Mouse (Mus musculus): ENCODE measurements around the gene Drg2.
A peak's percentile ranks its signal among the peaks of the same experiment; 100 is the strongest.
"Not testable (repeated sequence)": the region's sequence is repeated elsewhere in the genome, so short reads cannot be mapped to it uniquely, and the experiment has no call there.

Gene Drg2

DNA sequence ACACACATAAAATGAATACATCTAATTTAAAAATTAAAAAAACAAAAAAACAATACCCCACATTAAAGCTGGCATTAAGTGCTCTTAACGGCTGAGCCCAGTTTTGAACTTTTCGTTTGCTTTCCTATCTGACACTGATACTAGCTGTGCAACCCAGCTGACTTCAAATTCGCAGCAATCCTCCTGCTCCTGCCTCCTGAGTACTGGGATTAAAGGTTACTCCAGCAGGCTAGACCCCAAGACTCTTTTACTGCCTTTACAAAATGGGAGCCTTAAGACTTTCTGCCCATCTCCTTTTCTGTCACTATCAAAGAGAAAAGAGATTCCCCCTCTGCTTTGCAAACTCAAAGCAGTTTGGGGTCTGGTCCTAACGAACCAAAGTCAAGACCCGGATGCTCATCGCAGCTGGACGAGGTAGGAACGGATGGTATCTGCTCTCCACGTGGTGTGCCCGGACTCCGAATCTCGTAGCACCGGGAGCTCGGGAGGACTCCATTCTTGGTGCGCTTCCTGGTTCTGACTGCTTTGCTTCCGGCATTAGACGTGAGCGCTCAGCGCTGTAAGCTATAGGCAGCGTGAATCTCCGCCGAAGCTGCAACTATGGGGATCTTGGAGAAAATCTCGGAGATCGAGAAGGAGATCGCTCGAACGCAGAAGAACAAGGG, at the start of gene Drg2:
Gene Drg2 (plus strand): TSS at position 512 of the 665 bp plus-strand sequence.
- DNase-seq (ENCODE audit: low spot score), result peak; percentile 98

DNA sequence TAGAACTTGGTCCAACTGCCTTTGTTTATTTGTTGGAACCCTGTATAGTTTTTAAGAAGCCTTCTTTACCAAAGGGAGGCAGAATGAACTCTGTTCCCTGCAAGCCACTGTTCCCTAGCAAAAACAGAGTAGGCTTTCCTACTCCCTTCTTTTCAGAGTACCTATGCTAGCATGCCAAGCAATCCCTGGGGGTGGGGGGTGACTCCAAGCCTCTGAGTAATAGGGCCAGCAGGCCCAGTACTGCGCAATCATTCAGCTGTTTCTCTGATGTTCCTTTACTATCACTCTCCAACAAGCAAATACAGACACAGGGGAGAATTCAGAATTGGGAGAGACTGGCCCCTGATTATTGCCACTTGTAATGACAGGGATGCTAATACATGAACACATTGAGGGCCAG, 47.8 kb upstream of the Drg2 start:
- no peak for DNase-seq (ENCODE audit: low spot score)

- peak; percentile 87 for DNase-seq (ENCODE audit: low spot score)
These were observed 42.2 kb upstream of the Drg2 start for GRCm38 (mm10) chr11:60412173-60412572.

GRCm38 (mm10) chr11:60412921-60413320, 41.5 kb upstream of the Drg2 start:
- no peak for DNase-seq (ENCODE audit: low spot score)

DNA sequence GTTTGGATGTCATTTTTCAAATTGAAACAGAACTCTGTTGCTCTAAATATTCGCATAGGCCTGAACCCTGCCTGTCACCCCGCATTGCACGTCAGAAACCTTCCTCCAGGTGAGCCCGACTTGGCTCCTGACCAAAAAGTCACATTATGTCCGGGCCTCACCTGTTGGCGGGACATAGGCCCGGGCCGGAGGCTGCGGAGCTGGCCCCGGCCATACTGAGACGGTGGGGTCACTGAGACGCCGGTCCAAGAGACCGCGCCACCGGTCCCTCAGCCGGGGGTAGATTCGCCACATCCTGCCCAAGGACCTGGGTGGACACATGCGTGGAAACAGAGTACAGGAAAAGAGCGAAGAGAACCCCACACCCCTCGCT, 37.8 kb upstream of the Drg2 start:
- DNase-seq (ENCODE audit: low spot score), result no peak

DNA sequence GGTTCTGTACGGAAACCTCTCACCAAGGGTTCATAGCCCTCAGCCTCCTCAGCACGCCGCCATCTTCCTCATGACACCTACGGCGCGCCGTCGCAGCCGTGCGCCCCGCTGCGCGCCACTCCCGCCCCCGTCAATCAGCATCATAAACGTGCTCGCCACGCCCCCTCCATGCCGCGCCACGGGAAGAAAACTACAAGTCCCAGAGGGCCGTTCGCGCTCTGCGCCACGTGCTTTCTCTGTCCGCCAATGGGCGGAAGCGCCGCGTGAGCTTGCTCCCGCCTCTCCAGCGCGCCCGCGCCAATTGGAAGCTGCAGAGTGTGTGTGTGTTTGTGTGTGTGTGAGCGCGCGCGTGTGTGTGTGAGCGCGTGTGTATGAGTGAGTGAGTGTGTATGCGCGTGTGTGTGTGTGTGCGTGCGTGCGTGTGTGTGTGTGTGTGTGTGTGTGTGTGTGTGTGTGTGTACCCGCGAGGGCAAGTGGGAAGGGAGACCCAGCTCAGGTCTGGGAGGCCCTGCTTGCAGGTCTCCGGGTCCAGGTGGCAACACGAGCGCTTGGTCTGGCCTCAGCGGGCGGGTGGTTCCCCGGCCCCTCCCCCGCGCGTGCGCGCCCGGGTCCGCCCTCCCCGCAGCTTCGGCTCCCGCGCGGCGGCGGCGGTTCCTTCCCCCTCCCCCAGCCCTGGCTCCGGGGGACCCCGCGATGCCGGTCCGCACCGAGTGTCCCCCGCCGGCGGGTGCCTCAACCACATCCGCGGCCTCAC, 37.3 kb upstream of the Drg2 start, which contains the start of gene Gid4:
Gene Gid4 (plus strand): TSS at position 183 of the 754 bp plus-strand sequence.
- DNase-seq (ENCODE audit: low spot score), result peak; percentile 100

- peak; percentile 63 for DNase-seq (ENCODE audit: low spot score)
These were observed 36.5 kb upstream of the Drg2 start, which contains the start of gene Atpaf2 for GRCm38 (mm10) chr11:60417717-60418472. Gene Atpaf2, minus strand, starts transcription at chr11:60418457.

GRCm38 (mm10) chr11:60418473-60418803, 36.0 kb upstream of the Drg2 start:
- peak; percentile 57 for DNase-seq (ENCODE audit: low spot score)

- DNase-seq (ENCODE audit: low spot score), result peak; percentile 58
These were observed 32.2 kb upstream of the Drg2 start for GRCm38 (mm10) chr11:60422046-60422668.

GRCm38 (mm10) chr11:60423006-60423405, 31.4 kb upstream of the Drg2 start:
- no peak for DNase-seq (ENCODE audit: low spot score)

GRCm38 (mm10) chr11:60426417-60426816, 28.0 kb upstream of the Drg2 start:
- no peak for DNase-seq (ENCODE audit: low spot score)

GRCm38 (mm10) chr11:60427628-60428027, 26.8 kb upstream of the Drg2 start:
- no peak for DNase-seq (ENCODE audit: low spot score)

GRCm38 (mm10) chr11:60433501-60433900, 20.9 kb upstream of the Drg2 start:
- DNase-seq (ENCODE audit: low spot score), result no peak

DNA sequence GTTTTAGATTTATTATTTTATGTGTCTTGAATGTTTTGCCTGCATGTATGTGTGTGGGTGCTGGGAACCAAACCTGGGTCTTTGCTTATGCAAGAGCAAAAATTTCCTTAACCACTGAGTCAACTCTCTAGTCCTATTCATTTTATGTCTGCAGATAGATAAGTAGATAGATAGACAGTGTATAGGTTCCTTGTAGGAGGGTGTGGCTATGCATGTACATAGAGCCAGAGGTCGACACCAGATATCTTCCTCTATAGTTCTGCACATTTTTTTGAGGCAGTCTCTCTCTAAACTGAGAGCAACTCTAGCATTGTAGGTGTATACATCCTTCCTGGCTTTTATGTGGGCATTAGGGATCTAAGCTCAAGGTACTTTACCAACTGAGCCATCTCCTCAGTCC, 19.3 kb upstream of the Drg2 start:
- no peak for DNase-seq (ENCODE audit: low spot score)

- peak; percentile 49 for DNase-seq (ENCODE audit: low spot score)
These were observed 17.8 kb upstream of the Drg2 start for GRCm38 (mm10) chr11:60436618-60437017.

GRCm38 (mm10) chr11:60439621-60440020, 14.8 kb upstream of the Drg2 start:
- not testable (repeated sequence) for DNase-seq (ENCODE audit: low spot score)

GRCm38 (mm10) chr11:60440176-60440575, 14.2 kb upstream of the Drg2 start:
- DNase-seq (ENCODE audit: low spot score), result no peak

- no peak for DNase-seq (ENCODE audit: low spot score)
These were observed 11.5 kb upstream of the Drg2 start for GRCm38 (mm10) chr11:60442896-60443295.

DNA sequence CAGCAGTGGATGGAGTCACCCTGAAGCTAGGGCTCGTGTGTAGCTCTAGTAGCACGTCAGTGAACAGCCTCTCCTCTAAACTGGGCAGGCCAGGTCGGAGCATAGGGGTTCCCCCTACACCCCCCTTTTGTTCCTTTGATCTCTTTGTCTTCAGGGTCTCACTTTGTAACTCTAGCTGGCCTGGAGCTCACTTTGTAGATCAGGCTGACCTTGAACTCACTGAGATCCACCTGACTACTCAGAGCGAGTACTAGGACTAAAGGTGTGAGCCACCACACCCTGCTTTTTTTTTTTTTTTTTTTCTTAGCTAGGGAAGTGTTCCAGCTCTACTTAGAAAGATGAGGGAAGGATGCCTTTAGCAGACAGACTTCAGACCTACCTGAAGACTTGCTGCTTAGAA, 10.4 kb upstream of the Drg2 start:
- no peak for DNase-seq (ENCODE audit: low spot score)

DNA sequence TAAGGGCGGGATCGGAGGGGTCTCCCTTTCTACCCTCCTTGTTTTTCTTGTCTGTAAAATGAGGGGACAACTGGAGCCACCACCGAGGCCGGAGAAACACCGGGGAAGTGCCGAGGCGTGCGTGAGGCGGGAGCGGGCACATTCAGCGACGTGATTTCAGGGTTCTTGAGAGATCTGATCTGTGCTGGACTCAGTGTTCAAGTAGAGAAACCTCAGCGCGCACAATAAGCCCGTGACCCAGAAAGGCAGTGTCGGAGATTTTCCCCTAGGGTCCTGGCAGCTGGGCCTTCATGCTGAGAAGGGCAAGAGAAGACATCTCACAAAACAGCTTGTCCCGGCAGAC, 325 bp downstream of the Drg2 start:
- DNase-seq (ENCODE audit: low spot score), result peak; percentile 55

DNA sequence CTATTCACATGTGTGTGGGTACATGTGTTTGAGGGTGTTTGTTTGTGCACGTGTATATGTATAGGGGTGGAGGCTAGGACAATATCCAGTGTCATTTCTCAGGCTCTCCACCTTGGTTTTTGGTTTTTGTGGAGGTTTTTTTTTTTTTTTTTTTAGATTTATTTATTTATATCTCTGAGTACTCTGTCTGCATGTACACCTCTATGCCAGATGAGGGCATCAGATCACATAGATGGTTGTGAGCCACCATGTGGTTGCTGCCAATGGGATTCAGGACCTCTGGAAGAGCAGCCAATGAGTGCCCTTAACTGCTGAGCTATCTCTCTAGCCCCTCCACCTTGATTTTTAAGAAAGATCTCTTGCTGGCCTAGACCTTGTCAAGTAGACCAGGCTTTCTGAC, 3.6 kb downstream of the Drg2 start:
- peak; percentile 45 for DNase-seq (ENCODE audit: low spot score)

- DNase-seq (ENCODE audit: low spot score), result peak; percentile 32
These were observed 11.6 kb downstream of the Drg2 start for GRCm38 (mm10) chr11:60465943-60466380.

All from MN1 (cell line).